Mouse (Mus musculus): ENCODE measurements around the gene Cox7a2. TPM values are rescaled to one million over a fixed set of nuclear protein-coding genes. Genes with fewer than 3 reads are reported as not detected.
A peak's percentile ranks its signal among the peaks of the same experiment; 100 is the strongest.

Gene Cox7a2
- total RNA-seq (2021) = 100 to 1,000 TPM; 343 to 356 TPM
- long read RNA-seq, experiment 1, transcript Cox7a2-201 (4 exons, 659 nt) = major isoform, 435 of 481 reads
- long read RNA-seq, experiment 1, partial matches to known transcripts = 3 of 481 reads
- long read RNA-seq, experiment 1, other reads (novel, unspliced or antisense) = 40 of 481 reads
- long read RNA-seq, experiment 2, transcript Cox7a2-201 (4 exons, 659 nt) = major isoform, 299 of 334 reads
- long read RNA-seq, experiment 2, transcript Cox7a2-202 (2 exons, 344 nt) = minor isoform, 9 of 334 reads
- long read RNA-seq, experiment 2, partial matches to known transcripts = 1 of 334 reads
- long read RNA-seq, experiment 2, other reads (novel, unspliced or antisense) = 23 of 334 reads

DNA sequence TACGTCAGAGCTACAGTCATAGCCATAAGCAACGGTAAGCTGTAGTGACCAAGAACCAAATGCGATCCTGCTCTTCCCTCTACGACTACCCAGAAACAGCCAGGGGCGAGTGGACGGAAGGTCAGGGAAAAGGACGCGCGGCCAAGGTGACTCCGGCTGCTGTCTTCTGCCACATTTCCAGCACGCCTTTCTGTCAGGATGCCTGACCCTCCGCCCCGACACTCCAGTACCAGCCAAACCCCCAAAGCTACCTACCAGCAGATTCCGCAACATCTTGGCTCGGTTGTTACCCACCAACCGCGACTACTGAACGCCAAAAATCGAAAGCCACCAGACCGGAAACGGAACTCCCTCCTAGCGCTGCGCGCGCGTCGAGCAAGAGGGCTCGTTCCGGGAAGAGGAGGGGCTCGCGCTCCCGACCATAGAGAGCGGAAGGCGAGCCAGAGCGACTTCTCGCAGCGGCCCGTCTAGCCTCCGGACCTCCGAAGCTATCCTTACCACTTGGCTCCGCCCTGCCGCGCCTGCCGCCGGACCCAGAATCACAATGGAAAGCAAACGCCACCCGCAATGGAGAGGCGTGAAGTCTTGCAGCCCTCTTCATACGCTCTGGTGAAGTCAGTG lies at the start of gene Cox7a2:
Cox7a2 (minus strand) TSS at position 494 of the 621 bp plus-strand sequence.
- intact Hi-C loops (cut with DNase I) = loop anchor here (1.0 kb wide), 1 partner anchor 34 kb away; the partner anchor contains the start of gene Tmem30a
- H3K27ac ChIP-seq = peak within 1 kb of the TSS; percentile 89
- DNase-seq (ENCODE audit: extremely low spot score in 1 of 2, low spot score in 2 of 2) = peak; percentile 92 to 93
- no peak for TF ChIP-seq CTCF (IDR thresholded peaks at IDR 0.05)
- peak within 1 kb of the TSS; percentile 98 for H3K4me3 ChIP-seq

DNA sequence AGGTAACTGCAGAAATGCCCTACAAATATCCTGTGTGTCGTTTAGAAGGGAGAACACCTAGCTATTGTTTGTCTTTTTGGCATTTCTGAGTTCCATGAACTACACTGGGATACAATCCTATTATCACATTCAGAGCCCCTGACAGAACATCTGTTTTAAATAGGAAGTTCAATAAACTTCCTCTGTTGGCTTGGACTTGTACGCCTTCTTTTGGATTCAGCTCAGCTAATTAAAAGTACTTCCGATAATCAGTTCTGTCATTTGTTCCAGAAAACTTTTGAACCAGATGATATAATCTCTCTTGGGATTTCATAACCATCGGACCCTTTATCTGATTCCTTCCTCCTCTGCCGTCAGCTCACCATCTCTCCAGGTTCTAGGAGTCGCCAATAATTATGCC lies 49.7 kb upstream of the Cox7a2 start:
- no peak for TF ChIP-seq CTCF (IDR thresholded peaks at IDR 0.05)
- no peak overlapping the region for H3K27ac ChIP-seq
- no peak overlapping the region for H3K4me3 ChIP-seq
- intact Hi-C loops (cut with DNase I) = loop anchor here (5.0 kb wide), 1 partner anchor 218 kb away; no protein-coding TSS in a partner anchor
- no peak for DNase-seq (ENCODE audit: extremely low spot score in 1 of 2, low spot score in 2 of 2)

DNA sequence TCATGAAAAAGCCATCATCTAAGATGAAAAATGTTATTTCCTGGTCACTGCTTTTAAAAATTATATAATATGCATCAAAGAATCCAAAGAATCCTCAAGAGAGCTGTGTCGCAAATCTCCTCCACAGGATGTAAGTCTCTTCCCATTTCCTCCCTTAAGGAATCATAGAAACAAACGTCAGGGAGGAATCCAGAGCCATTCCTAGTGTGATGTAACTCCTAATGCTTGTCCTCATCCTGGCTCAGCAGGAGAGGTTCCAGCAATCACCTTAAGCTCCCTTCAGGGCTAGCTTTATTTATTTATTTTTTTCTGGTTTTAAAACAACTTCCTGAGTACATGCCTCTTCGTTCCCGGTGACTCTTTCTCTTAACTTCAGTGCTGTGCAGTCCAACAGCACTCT lies 47.5 kb upstream of the Cox7a2 start:
- no peak overlapping the region for H3K27ac ChIP-seq
- intact Hi-C loops (cut with DNase I) = loop anchor here (5.0 kb wide), 1 partner anchor 220 kb away; no protein-coding TSS in a partner anchor
- no peak for DNase-seq (ENCODE audit: extremely low spot score in 1 of 2, low spot score in 2 of 2)
- H3K4me3 ChIP-seq = no peak overlapping the region
- no peak for TF ChIP-seq CTCF (IDR thresholded peaks at IDR 0.05)

DNA sequence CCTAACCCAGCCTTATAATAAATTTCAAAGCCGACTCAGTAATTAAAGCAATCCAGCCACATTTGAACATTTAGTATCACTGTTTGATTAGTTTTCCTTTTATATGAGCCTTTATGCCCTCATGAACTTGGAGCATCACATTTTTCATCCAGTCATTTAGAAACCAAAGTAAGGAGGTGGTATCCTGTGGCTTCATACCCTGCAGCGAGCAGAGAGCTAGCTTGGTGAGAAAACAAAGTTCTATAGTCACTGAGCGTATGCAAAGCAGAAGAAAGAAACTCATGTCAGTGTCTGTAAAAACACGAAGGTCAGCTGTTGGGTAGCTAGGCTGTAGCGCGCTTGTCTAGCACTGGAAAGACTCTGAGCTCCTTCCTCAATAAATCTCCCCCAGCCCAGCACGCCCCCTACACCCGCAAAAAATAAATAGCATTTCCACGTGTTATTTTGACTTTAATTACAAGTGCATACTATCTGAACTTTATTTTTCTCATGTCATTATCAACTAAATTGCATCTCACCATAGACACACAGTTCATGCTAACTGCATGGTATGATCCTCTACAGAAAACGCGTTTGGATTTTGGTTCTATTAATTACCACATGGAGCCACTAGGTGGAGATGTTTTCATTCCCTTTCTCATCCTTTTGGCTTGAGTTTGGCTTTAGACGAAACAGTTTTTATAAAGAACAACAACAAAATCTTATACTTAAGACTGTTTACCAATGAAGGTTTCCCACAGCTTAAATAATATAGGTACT lies 46.8 kb upstream of the Cox7a2 start:
- Histone ChIP-seq H3K27ac (no peak overlapping the region), H3K4me3 (no peak overlapping the region)
- DNase-seq (ENCODE audit: extremely low spot score in 1 of 2, low spot score in 2 of 2) = no peak
- intact Hi-C loops (cut with DNase I) = loop anchor here (1.0 to 5.0 kb wide), 2 partner anchors 196 to 221 kb away; no protein-coding TSS in a partner anchor
- peak; percentile 85 for TF ChIP-seq CTCF (IDR thresholded peaks at IDR 0.05)

DNA sequence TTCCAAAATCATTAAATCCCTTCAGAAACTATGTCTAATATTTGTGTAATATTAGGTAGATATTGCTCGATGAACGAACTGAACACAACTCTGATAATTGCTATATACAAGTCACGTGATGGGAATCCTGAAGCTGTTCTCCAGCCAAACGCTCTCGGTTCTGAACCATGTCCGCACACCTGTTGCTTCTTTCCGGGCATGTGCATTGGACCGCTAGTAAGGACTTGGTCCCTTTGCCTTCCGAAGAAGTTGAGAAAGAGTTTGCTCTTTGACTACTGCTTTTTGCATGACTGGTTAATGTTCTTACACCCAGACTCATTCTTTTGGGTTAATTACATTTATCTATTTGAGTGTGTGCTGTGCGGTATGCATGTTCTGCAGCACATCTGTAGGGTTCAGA lies 45.7 kb upstream of the Cox7a2 start:
- intact Hi-C loops (cut with DNase I) = loop anchor here (5.0 kb wide), 1 partner anchor 222 kb away; no protein-coding TSS in a partner anchor

DNA sequence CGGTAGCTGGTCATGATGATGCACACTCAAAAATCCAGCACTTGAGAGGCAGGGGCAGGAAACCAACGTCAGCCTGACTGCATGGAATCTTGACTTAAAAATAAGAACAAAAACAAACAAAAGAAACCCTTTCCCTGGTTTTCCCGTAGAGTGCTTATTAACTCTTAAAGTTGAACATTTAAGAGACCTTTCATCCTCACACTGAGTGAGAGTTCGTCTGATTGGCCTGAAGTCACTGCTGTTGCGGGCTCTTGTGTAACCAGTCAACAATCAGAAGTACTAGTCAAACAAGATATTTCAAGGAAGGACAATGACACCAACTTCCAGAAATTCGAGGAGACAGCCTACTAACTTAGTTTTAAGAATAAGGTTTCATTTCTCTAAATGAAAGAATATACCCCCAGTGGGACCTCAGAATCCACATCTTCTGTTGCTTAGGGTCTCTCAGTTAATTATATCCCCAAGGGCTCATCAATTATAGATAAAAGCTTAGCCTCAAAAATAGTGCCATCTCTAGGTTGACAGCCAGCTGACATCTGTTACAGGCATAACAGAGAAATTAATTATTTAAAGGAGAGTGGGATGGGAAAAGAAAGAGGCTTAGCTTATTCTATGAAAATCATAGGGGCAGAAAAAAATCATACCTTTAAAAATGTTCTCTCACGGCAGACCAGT lies 36.9 kb upstream of the Cox7a2 start:
- no peak for TF ChIP-seq CTCF (IDR thresholded peaks at IDR 0.05)
- no peak overlapping the region for H3K4me3 ChIP-seq
- no peak for DNase-seq (ENCODE audit: extremely low spot score in 1 of 2, low spot score in 2 of 2)
- intact Hi-C loops (cut with DNase I) = no loop called here
- H3K27ac ChIP-seq = no peak overlapping the region

More for the DNA sequence above, 45.7 kb upstream of the Cox7a2 start:
- no peak overlapping the region for H3K27ac ChIP-seq
- DNase-seq (ENCODE audit: extremely low spot score in 1 of 2, low spot score in 2 of 2) = no peak
- no peak overlapping the region for H3K4me3 ChIP-seq
- TF ChIP-seq CTCF (IDR thresholded peaks at IDR 0.05) = no peak

DNA sequence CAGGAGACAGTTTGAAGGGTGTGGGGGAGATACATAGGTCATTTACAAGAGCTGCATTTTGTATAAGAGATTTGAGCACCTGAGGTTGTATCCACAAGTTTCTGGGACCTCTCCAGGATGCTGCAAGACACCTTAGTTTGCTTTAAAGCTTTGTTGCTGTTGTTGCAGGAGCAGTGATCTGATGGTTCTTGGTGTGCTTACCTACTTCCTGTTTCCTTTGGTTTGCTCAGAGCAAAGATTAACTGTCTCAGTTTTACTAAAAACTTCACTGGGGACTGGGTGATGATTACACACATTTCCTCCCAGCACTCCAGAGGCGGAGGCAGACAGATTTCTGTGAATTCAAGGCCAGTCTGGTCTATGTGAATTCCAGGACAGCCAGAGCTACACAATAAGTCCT lies 35.4 kb upstream of the Cox7a2 start:
- no peak for TF ChIP-seq CTCF (IDR thresholded peaks at IDR 0.05)
- H3K27ac ChIP-seq = no peak overlapping the region
- intact Hi-C loops (cut with DNase I) = no loop called here

DNA sequence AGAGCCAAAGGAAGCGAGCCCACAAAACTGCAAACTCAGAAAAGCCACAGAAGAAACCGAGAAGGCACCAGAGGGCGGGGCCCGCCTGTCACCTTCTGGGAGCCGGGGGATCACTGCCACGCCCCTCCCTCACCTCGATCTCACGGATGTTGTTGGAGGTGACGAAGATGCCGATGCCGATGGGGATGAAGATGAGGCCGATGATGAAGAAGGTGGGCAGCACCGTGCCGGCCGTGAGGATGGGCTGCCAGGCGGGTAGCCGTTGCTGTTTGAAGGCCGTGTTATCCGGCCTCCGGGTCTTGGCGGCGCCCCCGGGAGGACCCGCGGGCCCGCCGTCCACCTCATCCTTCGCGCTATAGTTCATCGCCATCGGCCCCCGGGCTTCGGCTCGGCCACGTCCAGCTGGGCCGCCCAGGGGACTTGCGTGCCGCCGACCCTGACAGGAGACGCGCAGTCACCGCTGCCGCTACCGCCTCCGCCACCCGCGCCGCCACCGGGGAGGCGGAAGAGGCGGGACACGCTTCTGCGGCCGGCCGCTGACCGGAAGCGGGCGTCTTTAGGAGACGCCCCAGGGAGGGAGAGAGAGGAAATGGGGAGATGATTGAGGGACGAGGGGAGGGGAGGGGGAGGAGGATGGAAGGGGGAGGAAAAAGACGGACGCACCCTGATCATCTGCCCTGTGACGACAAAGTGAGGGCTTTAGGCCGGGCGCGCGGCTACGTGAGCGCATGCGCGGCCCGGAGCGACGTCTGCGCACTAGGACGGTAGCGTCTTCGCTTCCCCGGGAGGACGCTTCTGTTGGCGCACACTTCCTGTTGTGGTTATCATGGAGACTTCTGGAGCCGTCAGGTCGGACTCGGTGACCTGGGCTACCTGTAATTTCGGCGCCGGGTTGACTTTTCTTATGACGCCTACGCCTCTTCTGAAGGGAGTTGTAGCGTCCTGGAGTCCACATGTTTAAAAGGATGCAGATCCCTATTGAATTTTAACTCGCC lies 33.5 kb upstream of the Cox7a2 start, which contains the start of gene Tmem30a:
Tmem30a (minus strand) TSS at position 667 of the 995 bp plus-strand sequence.
- DNase-seq (ENCODE audit: extremely low spot score in 1 of 2, low spot score in 2 of 2) = peak; percentile 94 to 96
- peak within 1 kb of the TSS; percentile 94 for H3K27ac ChIP-seq
- TF ChIP-seq CTCF (IDR thresholded peaks at IDR 0.05) = no peak
- peak within 1 kb of the TSS; percentile 99 for H3K4me3 ChIP-seq
- intact Hi-C loops (cut with DNase I) = loop anchor here (1.0 kb wide), 1 partner anchor 34 kb away; the partner anchor contains the start of gene Cox7a2

More for the DNA sequence above, 35.4 kb upstream of the Cox7a2 start:
- no peak for DNase-seq (ENCODE audit: extremely low spot score in 1 of 2, low spot score in 2 of 2)
- no peak overlapping the region for H3K4me3 ChIP-seq

DNA sequence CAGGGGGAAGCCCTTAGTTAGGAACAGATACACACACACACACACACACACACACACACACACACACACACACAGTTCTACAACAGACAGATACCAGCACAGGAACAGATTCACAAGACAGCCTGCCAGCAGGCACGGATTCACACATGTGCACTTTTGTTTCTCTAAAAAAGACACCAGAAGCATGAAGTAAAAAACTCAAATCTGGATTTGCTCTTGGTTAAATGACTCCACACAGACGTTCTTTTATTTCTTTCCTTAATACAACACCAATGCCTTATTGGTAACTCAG lies 26.1 kb upstream of the Cox7a2 start:
- intact Hi-C loops (cut with DNase I) = no loop called here
- no peak for DNase-seq (ENCODE audit: extremely low spot score in 1 of 2, low spot score in 2 of 2)
- no peak overlapping the region for H3K27ac ChIP-seq
- H3K4me3 ChIP-seq = no peak overlapping the region
- TF ChIP-seq CTCF (IDR thresholded peaks at IDR 0.05) = no peak

All from left cerebral cortex, adult 2 months (tissue).